8 mouse cellular contexts compared by ENCODE assay signal in genomic region chr10:12813211-12813811, GRCm38 (mm10). TPM values are rescaled to one million over a fixed set of nuclear protein-coding genes. Genes with fewer than 3 reads are reported as not detected.
DNase-seq lines count a peak whose midpoint lies in the region; ATAC-seq lines count a peak whose summit lies in the region.

No protein-coding gene starts in this region.

- no peaks in the 10 kb centered on the region for H3K27me3 ChIP-seq in embryonic facial prominence, embryonic 10.5 days (replicated peaks; ENCODE audit: low read depth, poor library complexity, severe bottlenecking)
- H3K27me3 ChIP-seq in intestine, embryonic 16.5 days (replicated peaks; ENCODE audit: control insufficient read depth, insufficient read depth, low read length): no peaks in the 10 kb centered on the region

- peak overlapping the region; percentile 2; the same call in 1 of the 2 replicates for H3K4me2 ChIP-seq in intestine, embryonic 16.5 days (ENCODE audit: low read depth, low read length)

- 76% methylated on average over 12 of the region's 12 CpGs for WGBS in embryonic facial prominence, embryonic 10.5 days
- WGBS in intestine, embryonic 16.5 days: 68% methylated on average over 12 of the region's 12 CpGs
- WGBS in macrophage (ENCODE audit: missing documents): 19% methylated on average over 12 of the region's 12 CpGs

- no peak overlapping the region for H3K9ac ChIP-seq in intestine, embryonic 16.5 days (ENCODE audit: low read depth, low read length)

- no peaks in the 10 kb centered on the region for H3K36me3 ChIP-seq in embryonic facial prominence, embryonic 10.5 days (replicated peaks)
- H3K36me3 ChIP-seq in intestine, embryonic 16.5 days (ENCODE audit: control insufficient read depth, insufficient read depth, low read length): no peaks in the 10 kb centered on the region
- H3K36me3 ChIP-seq in macrophage (ENCODE audit: inconsistent target): no peaks in the 10 kb centered on the region

- peak; percentile 40 for DNase-seq in adrenal gland, adult 2 months
- no peak for DNase-seq in adrenal gland, adult 18-20 months (ENCODE audit: low spot score in 2 of 2)
- DNase-seq in embryonic facial prominence, embryonic 10.5 days (ENCODE audit: low spot score): no peak
- peak; percentile 75 for DNase-seq in thymus, postnatal 4 days
- no peak for DNase-seq in left cerebral cortex, adult 11 months (ENCODE audit: low spot score)
- no peak for DNase-seq in cerebellum, postnatal 25 days

- peaks cover 7% of the 10 kb centered on the region; the same call in 1 of the 2 replicates for H3K79me2 ChIP-seq in macrophage (ENCODE audit: inconsistent target)

- ATAC-seq in intestine, embryonic 16.5 days: peak; percentile 53

- H3K27ac ChIP-seq in embryonic facial prominence, embryonic 10.5 days (replicated peaks): peak overlapping the region; percentile 3; the same call in 1 of the 2 replicates
- H3K27ac ChIP-seq in intestine, embryonic 16.5 days (ENCODE audit: low read length): peak overlapping the region; percentile 47
- H3K27ac ChIP-seq in macrophage: no peak overlapping the region

- H3K4me3 ChIP-seq in embryonic facial prominence, embryonic 10.5 days: no peak overlapping the region
- H3K4me3 ChIP-seq in intestine, embryonic 16.5 days (ENCODE audit: low read length): peak overlapping the region; percentile 13
- H3K4me3 ChIP-seq in macrophage (ENCODE audit: inconsistent target): peak overlapping the region; percentile 8; the same call in 1 of the 2 replicates

- peaks cover 45% of the 10 kb centered on the region for H3K4me1 ChIP-seq in embryonic facial prominence, embryonic 10.5 days
- no peaks in the 10 kb centered on the region; the same call in 1 of the 2 replicates for H3K4me1 ChIP-seq in intestine, embryonic 16.5 days (ENCODE audit: control insufficient read depth, insufficient read depth, low read length)

- H3K9me3 ChIP-seq in embryonic facial prominence, embryonic 10.5 days: no peaks in the 10 kb centered on the region
- no peaks in the 10 kb centered on the region for H3K9me3 ChIP-seq in intestine, embryonic 16.5 days (ENCODE audit: control insufficient read depth, low read length)

RNA-seq across cellular contexts. Expression of gene Utrn, which starts 55.9 kb away (rescaled TPM):
- total RNA-seq in adrenal gland, adult 2 months (2021): 10 to 100 TPM; 70.3 to 81.8 TPM
- 21.7 and 25.4 TPM in 2 replicates for polyA plus RNA-seq in adrenal gland, adult 2 months (2012; rRNA removed)
- total RNA-seq in adrenal gland, adult 18-20 months (2021): 10 to 100 TPM; 73.1 to 79.5 TPM
- polyA plus RNA-seq in embryonic facial prominence, embryonic 10.5 days (2016; fragmentation: Nextera tagmentation; extraction: Ambion mirVana): 58.8 and 63.8 TPM in 2 replicates
- polyA plus RNA-seq in intestine, embryonic 16.5 days (2015; fragmentation: Nextera tagmentation; extraction: Ambion mirVana): 31.2 and 37.4 TPM in 2 replicates
- 100 to 1,000 TPM; 109 to 321 (median 191) TPM for total RNA-seq in macrophage (2018; cell fraction: chromatin; rRNA removed)
- total RNA-seq in macrophage (2018; cell fraction: cytosol; rRNA removed): 10 to 100 TPM in 24 of 26 experiments, 1 to 10 TPM in 2; 9.2 to 22.3 (median 17.3) TPM
- 100 to 1,000 TPM in 7 of 26 experiments, 10 to 100 TPM in 19; 46.6 to 154 (median 72.0) TPM for total RNA-seq in macrophage (2018; cell fraction: nucleus; rRNA removed)
- polyA plus RNA-seq in macrophage (2018): 8.4 to 11.5 TPM (median 9.5 TPM) in 3 replicates

Comparison
In these comparisons a context has a peak if more than half of its experiments do, and no peak if none do; other contexts are left out.
1. DNase-seq: peak in adrenal gland, adult 2 months (single experiment) and thymus, postnatal 4 days (single experiment); none in adrenal gland, adult 18-20 months (0 of 2), embryonic facial prominence, embryonic 10.5 days (single experiment), left cerebral cortex, adult 11 months (single experiment) and cerebellum, postnatal 25 days (0 of 2).